Mouse (Mus musculus) retina, adult 2 months (tissue): ENCODE measurements at regions not wholly inside any gene's neighbourhood (a gene's known extent, or its start where the extent isn't known, plus 50 kb on each side); places are given as distances from the start of the nearest gene placed in this dataset.

Experiments
- DNase-seq: peaks from one replicate; pipeline ENCODE4 v3.0.0-alpha.2; 2012; ENCODE audit warnings: low read depth, low spot score

GRCm38 (mm10) chr11:43370025-43370424 lies 56.0 kb downstream of the Pttg1 start:
- DNase-seq = no peak

DNA sequence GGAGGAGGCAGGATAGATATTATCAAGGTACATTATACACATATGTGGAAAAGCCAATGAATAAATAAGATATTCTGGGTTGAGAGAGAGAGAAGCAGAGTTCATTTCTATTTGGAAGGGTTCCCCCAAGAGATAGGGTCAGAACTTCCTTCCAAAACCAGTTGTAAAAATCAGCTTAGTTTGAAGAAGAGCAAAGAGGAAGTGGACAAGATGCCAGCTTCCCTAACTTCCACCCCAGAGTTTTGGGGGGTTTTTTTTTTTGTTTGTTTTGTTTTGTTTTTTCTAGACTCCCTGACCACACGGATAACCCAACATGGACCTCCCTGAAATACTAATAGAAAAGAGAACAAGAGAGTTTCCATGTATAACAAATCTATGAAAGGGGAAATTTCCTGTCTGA lies 57.7 kb downstream of the Pttg1 start:
- DNase-seq = no peak

- no peak for DNase-seq
Observed at GRCm38 (mm10) chr11:43361858-43362257, 64.2 kb downstream of the Pttg1 start.

DNA sequence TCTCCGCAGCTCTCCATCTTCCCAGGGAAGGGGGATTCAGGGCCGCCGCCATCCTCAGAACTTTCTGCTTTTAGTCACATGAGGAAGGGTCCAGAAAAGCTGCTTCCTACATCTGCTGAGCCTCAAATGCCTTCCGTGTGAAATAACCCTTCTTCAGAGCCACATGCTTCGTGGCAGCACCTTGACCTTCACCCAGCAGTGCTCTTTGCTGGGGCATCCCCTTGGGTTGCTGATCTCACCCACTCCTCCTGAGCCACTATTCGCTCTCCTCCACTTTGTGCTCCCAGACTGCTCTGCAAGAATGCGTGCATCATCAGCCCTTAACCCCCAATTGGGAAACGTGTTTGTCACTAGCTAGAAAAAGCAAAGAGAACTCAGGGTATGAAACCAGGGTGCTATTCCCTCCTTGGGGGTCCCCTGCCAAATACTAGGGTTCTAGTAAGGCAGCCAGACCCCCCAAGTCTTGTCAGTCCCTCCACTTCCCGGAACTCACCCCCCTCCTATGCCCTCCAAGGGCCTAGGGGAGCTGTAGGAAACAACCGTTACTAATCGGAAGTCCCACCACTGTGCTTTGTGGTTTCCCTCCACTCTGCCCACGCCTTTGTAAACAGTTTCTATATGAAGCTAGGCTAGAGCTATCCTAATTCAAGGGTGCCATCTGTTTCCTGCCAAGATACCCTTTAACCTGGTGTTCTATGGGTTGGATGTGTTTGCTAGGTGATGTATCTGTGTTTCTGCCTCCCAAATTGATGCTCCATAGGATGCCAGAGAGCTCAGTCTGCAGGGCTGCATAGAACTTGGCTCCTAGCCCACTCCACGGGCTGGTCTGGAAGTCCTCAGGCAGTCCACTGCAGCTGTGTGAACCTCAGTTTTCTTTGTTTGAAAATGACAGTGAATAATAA lies 67.4 kb downstream of the Pttg1 start:
- no peak for DNase-seq

DNA sequence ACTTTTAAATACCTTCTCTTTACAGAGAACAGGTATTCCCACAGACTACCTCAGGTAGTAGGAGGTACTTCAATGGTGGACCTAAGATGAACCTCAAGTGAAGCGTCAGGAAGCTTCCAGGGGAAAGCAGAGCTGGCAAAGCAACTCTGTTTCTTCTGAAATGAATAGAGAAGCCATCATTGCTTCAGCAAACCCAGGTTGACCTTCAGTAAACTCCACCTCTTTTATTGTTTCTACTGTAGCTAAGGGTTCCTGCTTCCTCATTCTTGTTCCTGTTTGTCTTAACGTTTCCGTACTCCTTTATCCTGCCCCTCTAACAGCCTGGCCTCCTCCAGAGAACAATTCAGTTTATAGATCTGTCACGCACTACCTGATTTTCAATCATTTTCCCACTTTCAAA lies 72.4 kb downstream of the Pttg1 start:
- DNase-seq = no peak

- no peak for DNase-seq
Observed at GRCm38 (mm10) chr11:43353030-43353429, 73.0 kb downstream of the Pttg1 start.

GRCm38 (mm10) chr11:43351818-43352217 lies 74.2 kb downstream of the Pttg1 start:
- no peak for DNase-seq

DNA sequence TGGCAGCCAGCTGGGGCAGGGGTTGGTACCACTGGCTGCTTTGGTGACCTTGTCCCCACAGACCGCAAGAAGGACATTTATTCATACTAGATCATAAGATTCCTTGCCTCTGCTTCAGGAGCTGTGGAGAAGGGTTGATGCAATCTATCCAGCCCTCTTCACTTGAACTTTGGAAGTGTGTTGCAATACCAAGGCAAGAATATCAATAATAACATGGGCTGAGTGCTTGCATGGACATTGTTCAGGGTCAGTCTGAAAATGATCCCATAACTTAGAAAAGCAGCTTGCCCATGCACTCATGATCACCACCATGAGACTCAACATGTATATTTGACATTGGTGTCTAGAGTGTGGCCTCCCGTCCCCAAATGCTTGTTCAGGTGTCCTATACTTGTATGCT lies 74.7 kb downstream of the Pttg1 start:
- DNase-seq = no peak

GRCm38 (mm10) chr11:43350242-43350641 lies 75.8 kb downstream of the Pttg1 start:
- DNase-seq = no peak

DNA sequence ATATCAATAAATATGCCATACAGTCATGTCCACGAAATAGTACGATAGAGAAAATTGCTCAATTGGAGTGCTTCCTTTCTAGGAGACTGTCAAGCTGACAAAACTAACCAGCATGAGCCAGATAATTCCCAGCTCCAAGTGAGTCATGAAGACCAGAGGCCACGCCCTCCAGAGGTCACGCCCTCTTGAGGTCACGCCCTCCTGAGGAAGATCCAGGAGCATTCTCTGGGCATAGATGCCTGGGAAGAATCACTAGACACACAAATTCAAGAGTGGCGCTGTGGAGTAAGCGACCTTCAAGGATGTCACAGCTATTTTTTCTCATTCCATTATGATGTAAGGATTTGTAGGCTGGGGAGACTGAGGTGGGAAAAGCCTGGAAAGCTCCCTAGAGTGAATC lies 76.5 kb downstream of the Pttg1 start:
- DNase-seq = no peak

DNA sequence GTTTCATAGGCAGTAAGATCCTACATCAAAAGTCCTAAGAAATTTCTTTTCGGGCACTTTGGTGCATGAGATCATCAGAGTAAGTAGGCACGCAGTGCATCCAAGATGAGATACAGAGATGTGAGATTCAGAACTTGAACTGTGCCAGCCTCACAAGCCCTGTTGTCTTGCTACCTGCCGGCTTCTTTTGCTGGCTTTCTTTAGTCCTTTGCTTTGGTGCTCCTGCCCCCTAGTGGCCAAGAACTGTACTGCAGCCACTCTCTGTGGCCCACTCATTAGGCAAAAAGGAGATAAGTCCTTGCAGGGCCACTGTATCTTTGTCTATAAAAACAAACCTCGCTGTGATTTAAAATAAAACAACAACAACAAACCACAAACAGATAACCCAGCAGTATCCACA lies 77.5 kb downstream of the Pttg1 start:
- DNase-seq = peak; percentile 50

DNA sequence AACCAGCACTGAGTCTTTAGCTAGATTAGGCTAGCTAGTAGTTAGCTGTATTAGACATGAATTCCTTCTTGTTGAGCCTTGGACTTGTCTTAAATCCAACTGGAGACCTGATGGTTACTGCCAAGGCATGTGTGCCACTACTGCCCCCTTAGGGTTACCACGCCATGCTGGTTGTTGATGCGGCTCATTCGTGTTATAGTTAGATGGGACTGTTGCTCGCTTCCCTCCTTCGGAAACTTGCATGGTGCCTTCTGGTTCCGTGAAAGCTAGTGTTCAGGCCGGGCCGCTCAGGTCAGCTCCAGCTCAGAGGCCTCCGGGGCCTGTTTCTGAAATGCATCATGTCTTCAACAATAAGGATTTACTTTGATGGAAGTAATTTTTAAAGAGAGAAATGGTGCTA lies 79.6 kb downstream of the Pttg1 start:
- DNase-seq = no peak

- DNase-seq = no peak
Observed at GRCm38 (mm10) chr11:43344767-43345561, 81.1 kb downstream of the Pttg1 start.

GRCm38 (mm10) chr11:43343574-43343973 lies 82.5 kb downstream of the Pttg1 start:
- no peak for DNase-seq

GRCm38 (mm10) chr11:43338377-43338993 lies 87.6 kb downstream of the Pttg1 start:
- DNase-seq = no peak

DNA sequence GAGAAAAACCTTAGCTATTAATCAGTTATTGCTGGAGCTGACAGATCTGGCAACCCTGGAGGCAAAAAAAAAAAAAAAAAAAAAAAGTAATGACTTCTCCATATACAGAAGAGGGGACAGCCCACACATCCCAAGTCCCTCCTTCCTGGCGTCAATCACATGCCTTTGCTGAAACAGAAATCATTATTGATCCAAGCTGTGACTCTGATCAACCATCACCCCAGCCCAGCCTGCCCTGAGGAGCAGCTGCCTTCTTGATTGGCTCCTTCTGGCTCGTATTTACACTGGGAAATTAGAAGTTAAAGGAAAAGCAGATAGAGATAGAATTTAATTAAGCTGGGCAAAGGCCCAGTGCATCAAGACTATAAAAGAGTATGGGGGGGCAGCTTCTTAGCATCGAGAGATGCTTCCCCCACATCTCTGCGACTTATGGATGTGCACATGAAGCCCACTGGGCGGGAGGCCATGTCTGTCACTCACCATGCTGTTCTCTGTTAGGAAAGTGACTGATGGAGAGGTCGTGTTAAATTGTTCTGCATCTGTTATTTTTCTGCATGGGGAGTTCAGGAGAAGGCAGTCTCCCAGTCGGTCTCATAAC lies 90.3 kb downstream of the Pttg1 start:
- no peak for DNase-seq

- no peak for DNase-seq
Observed at GRCm38 (mm10) chr11:43333547-43333946, 92.5 kb downstream of the Pttg1 start.

DNA sequence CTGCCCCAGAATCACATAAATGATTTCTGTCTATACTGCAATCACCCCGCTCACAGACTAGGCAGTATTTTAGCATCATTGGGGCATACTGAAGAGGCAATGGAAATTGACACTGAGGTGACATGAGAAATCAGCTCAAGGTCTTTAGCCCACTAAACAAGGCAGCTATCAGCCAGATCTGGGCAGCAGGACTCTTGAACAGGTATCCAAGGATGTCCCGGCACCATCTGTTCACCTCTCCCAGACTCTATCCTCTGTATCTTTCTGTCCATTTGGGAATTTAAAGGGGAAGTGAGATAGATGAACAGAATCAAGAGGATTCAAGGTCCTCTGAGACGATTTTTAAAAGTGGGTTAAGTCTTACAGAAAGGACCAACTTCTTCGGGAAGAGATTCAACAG lies 112.1 kb downstream of the Pttg1 start:
- no peak for DNase-seq
